Mouse (Mus musculus) thymus, postnatal 14 days (tissue): ENCODE data around the gene Prm3.
"Not testable (repeated sequence)": the region's sequence is repeated elsewhere in the genome, so short reads cannot be mapped to it uniquely, and the experiment has no call there.

ENCODE experiments used
- DNase-seq: peaks from one replicate; pipeline ENCODE4 v3.0.0; 2021

Gene Prm3

GRCm38 (mm10) chr16:10790702-10791101 is at the start of gene Prm3:
Gene Prm3 (minus strand): TSS chr16:10790914.
- no peak for DNase-seq

- no peak for DNase-seq
Measured at GRCm38 (mm10) chr16:10840018-10840417, 49.3 kb upstream of the Prm3 start.

- DNase-seq: peak; percentile 37
Measured at GRCm38 (mm10) chr16:10838487-10839245, 48.0 kb upstream of the Prm3 start.

- peak; percentile 77 for DNase-seq
Measured at GRCm38 (mm10) chr16:10837903-10838302, 47.2 kb upstream of the Prm3 start.

GRCm38 (mm10) chr16:10837250-10837649 is 46.5 kb upstream of the Prm3 start:
- no peak for DNase-seq

GRCm38 (mm10) chr16:10836388-10836787 is 45.7 kb upstream of the Prm3 start:
- peak; percentile 81 for DNase-seq

- DNase-seq: peak; percentile 92
Measured at GRCm38 (mm10) chr16:10834911-10835587, 44.3 kb upstream of the Prm3 start, which contains the start of gene Rmi2. Gene Rmi2 (plus strand): TSS chr16:10835059.

- DNase-seq: no peak
Measured at GRCm38 (mm10) chr16:10834542-10834910, 43.8 kb upstream of the Prm3 start.

- DNase-seq: peak; percentile 47
Measured at GRCm38 (mm10) chr16:10828461-10828805, 37.7 kb upstream of the Prm3 start.

- DNase-seq: peak; percentile 57
Measured at GRCm38 (mm10) chr16:10827766-10828460, 37.2 kb upstream of the Prm3 start.

- DNase-seq: peak; percentile 50
Measured at GRCm38 (mm10) chr16:10827269-10827668, 36.6 kb upstream of the Prm3 start.

- DNase-seq: no peak
Measured at GRCm38 (mm10) chr16:10825840-10826239, 35.1 kb upstream of the Prm3 start.

GRCm38 (mm10) chr16:10824536-10824935 is 33.8 kb upstream of the Prm3 start:
- no peak for DNase-seq

GRCm38 (mm10) chr16:10821387-10821786 is 30.7 kb upstream of the Prm3 start:
- no peak for DNase-seq

GRCm38 (mm10) chr16:10819966-10820365 is 29.3 kb upstream of the Prm3 start:
- no peak for DNase-seq

- no peak for DNase-seq
Measured at GRCm38 (mm10) chr16:10818579-10819135, 27.9 kb upstream of the Prm3 start.

- DNase-seq: peak; percentile 43
Measured at GRCm38 (mm10) chr16:10814864-10815263, 24.1 kb upstream of the Prm3 start.

GRCm38 (mm10) chr16:10813726-10814125 is 23.0 kb upstream of the Prm3 start:
- peak; percentile 52 for DNase-seq

- DNase-seq: peak; percentile 39
Measured at GRCm38 (mm10) chr16:10812865-10813371, 22.2 kb upstream of the Prm3 start, which contains the start of gene Gm11172. Gene Gm11172 (plus strand): TSS chr16:10812915.

GRCm38 (mm10) chr16:10810376-10810775 is 19.7 kb upstream of the Prm3 start:
- no peak for DNase-seq

- DNase-seq: peak; percentile 84
Measured at GRCm38 (mm10) chr16:10805789-10806527, 15.2 kb upstream of the Prm3 start, which contains the start of gene Prm1. Gene Prm1 (minus strand): TSS chr16:10805839.

GRCm38 (mm10) chr16:10802420-10802819 is 11.7 kb upstream of the Prm3 start:
- DNase-seq: not testable (repeated sequence)
